Mouse (Mus musculus): ENCODE data around the gene Kif6. TPM values are rescaled to one million over a fixed set of nuclear protein-coding genes. Genes with fewer than 3 reads are reported as not detected.
A peak's percentile ranks its signal among the peaks of the same experiment; 100 is the strongest.

Kif6 gene
- polyA plus RNA-seq, 1 experiment from 2014 or later: 1.9 TPM

GRCm38 (mm10) chr17:49642336-49642735, 27.4 kb downstream of the Kif6 start:
- H3K4me3 ChIP-seq (ENCODE audit: control insufficient read depth in 1 of 2, insufficient read depth in 1 of 2, low read depth in 1 of 2, low read length in 2 of 2): no peak overlapping the region
- no peak for ATAC-seq (ENCODE audit: insufficient number of reproducible peaks, insufficient read depth, low FRiP score, low read depth)
- H3K4me1 ChIP-seq (ENCODE audit: control insufficient read depth in 2 of 2, insufficient read depth in 2 of 2, low read length in 2 of 2): peaks cover 6 to 7% of the 10 kb centered on the region in 2 experiments; a peak in 3 of 4 replicates
- H3K27me3 ChIP-seq (ENCODE audit: control insufficient read depth, insufficient read depth, low read length): no peaks in the 10 kb centered on the region
- peak overlapping the region in 1 of 2 experiments; percentile 8; a peak in 1 of 4 replicates for H3K27ac ChIP-seq (replicated peaks in 1 of 2; ENCODE audit: control insufficient read depth in 1 of 2, insufficient read depth in 1 of 2, low read depth in 2 of 2, low read length in 2 of 2)
- no peaks in the 10 kb centered on the region for H3K9me3 ChIP-seq (ENCODE audit: control insufficient read depth, low read length)
- no peak overlapping the region for H3K4me2 ChIP-seq (ENCODE audit: low read length)
- no peaks in the 10 kb centered on the region for H3K36me3 ChIP-seq (ENCODE audit: control insufficient read depth, insufficient read depth, low read length)
- WGBS: 54% methylated on average over 8 of the region's 8 CpGs
- no peak overlapping the region for H3K9ac ChIP-seq (ENCODE audit: low read length)

- Histone ChIP-seq H3K36me3 (ENCODE audit: control insufficient read depth, insufficient read depth, low read length) (no peaks in the 10 kb centered on the region), H3K27me3 (ENCODE audit: control insufficient read depth, insufficient read depth, low read length) (no peaks in the 10 kb centered on the region), H3K9me3 (ENCODE audit: control insufficient read depth, low read length) (no peaks in the 10 kb centered on the region), H3K4me3 (ENCODE audit: control insufficient read depth in 1 of 2, insufficient read depth in 1 of 2, low read depth in 1 of 2, low read length in 2 of 2) (no peak overlapping the region), H3K4me1 (ENCODE audit: control insufficient read depth in 2 of 2, insufficient read depth in 2 of 2, low read length in 2 of 2) (peaks cover 6 to 7% of the 10 kb centered on the region in 2 experiments; a peak in 3 of 4 replicates), H3K27ac (replicated peaks in 1 of 2; ENCODE audit: control insufficient read depth in 1 of 2, insufficient read depth in 1 of 2, low read depth in 2 of 2, low read length in 2 of 2) (no peak overlapping the region), H3K4me2 (ENCODE audit: low read length) (no peak overlapping the region), H3K9ac (ENCODE audit: low read length) (no peak overlapping the region)
- ATAC-seq (ENCODE audit: insufficient number of reproducible peaks, insufficient read depth, low FRiP score, low read depth): no peak
- WGBS: 86% methylated on average over 11 of the region's 11 CpGs
Observed at GRCm38 (mm10) chr17:49642889-49643490, 28.1 kb downstream of the Kif6 start.

GRCm38 (mm10) chr17:49646267-49646666, 31.3 kb downstream of the Kif6 start:
- Histone ChIP-seq H3K4me2 (ENCODE audit: low read length) (no peak overlapping the region), H3K4me1 (ENCODE audit: control insufficient read depth in 2 of 2, insufficient read depth in 2 of 2, low read length in 2 of 2) (peaks cover 6 to 7% of the 10 kb centered on the region in 2 experiments; a peak in 3 of 4 replicates), H3K27me3 (ENCODE audit: control insufficient read depth, insufficient read depth, low read length) (no peaks in the 10 kb centered on the region), H3K9ac (ENCODE audit: low read length) (no peak overlapping the region), H3K27ac (replicated peaks in 1 of 2; ENCODE audit: control insufficient read depth in 1 of 2, insufficient read depth in 1 of 2, low read depth in 2 of 2, low read length in 2 of 2) (no peak overlapping the region), H3K9me3 (ENCODE audit: control insufficient read depth, low read length) (0 out of 2 replicates have a peak, but pooled peaks cover 3% of the 10 kb centered on the region), H3K36me3 (ENCODE audit: control insufficient read depth, insufficient read depth, low read length) (no peaks in the 10 kb centered on the region), H3K4me3 (ENCODE audit: control insufficient read depth in 1 of 2, insufficient read depth in 1 of 2, low read depth in 1 of 2, low read length in 2 of 2) (no peak overlapping the region)
- no peak for ATAC-seq (ENCODE audit: insufficient number of reproducible peaks, insufficient read depth, low FRiP score, low read depth)
- WGBS: 91% methylated on average over 5 of the region's 5 CpGs

- Histone ChIP-seq H3K27ac (replicated peaks in 1 of 2; ENCODE audit: control insufficient read depth in 1 of 2, insufficient read depth in 1 of 2, low read depth in 2 of 2, low read length in 2 of 2) (no peak overlapping the region), H3K4me2 (ENCODE audit: low read length) (no peak overlapping the region), H3K4me3 (ENCODE audit: control insufficient read depth in 1 of 2, insufficient read depth in 1 of 2, low read depth in 1 of 2, low read length in 2 of 2) (no peak overlapping the region), H3K36me3 (ENCODE audit: control insufficient read depth, insufficient read depth, low read length) (no peaks in the 10 kb centered on the region), H3K4me1 (ENCODE audit: control insufficient read depth in 2 of 2, insufficient read depth in 2 of 2, low read length in 2 of 2) (no peaks in the 10 kb centered on the region), H3K9ac (ENCODE audit: low read length) (no peak overlapping the region), H3K27me3 (ENCODE audit: control insufficient read depth, insufficient read depth, low read length) (no peaks in the 10 kb centered on the region), H3K9me3 (ENCODE audit: control insufficient read depth, low read length) (0 out of 2 replicates have a peak, but pooled peaks cover 3% of the 10 kb centered on the region)
- 65% methylated on average over 2 of the region's 2 CpGs for WGBS
- ATAC-seq (ENCODE audit: insufficient number of reproducible peaks, insufficient read depth, low FRiP score, low read depth): no peak
Observed at GRCm38 (mm10) chr17:49648970-49649369, 34.0 kb downstream of the Kif6 start.

- Histone ChIP-seq H3K4me1 (ENCODE audit: control insufficient read depth in 2 of 2, insufficient read depth in 2 of 2, low read length in 2 of 2) (no peaks in the 10 kb centered on the region), H3K36me3 (ENCODE audit: control insufficient read depth, insufficient read depth, low read length) (no peaks in the 10 kb centered on the region), H3K4me2 (ENCODE audit: low read length) (no peak overlapping the region), H3K9ac (ENCODE audit: low read length) (no peak overlapping the region), H3K27ac (replicated peaks in 1 of 2; ENCODE audit: control insufficient read depth in 1 of 2, insufficient read depth in 1 of 2, low read depth in 2 of 2, low read length in 2 of 2) (no peak overlapping the region), H3K9me3 (ENCODE audit: control insufficient read depth, low read length) (0 out of 2 replicates have a peak, but pooled peaks cover 3% of the 10 kb centered on the region), H3K4me3 (ENCODE audit: control insufficient read depth in 1 of 2, insufficient read depth in 1 of 2, low read depth in 1 of 2, low read length in 2 of 2) (no peak overlapping the region), H3K27me3 (ENCODE audit: control insufficient read depth, insufficient read depth, low read length) (no peaks in the 10 kb centered on the region)
- WGBS: 87% methylated on average over 7 of the region's 7 CpGs
- no peak for ATAC-seq (ENCODE audit: insufficient number of reproducible peaks, insufficient read depth, low FRiP score, low read depth)
Observed at GRCm38 (mm10) chr17:49649394-49649793, 34.5 kb downstream of the Kif6 start.

- no peaks in the 10 kb centered on the region for H3K36me3 ChIP-seq (ENCODE audit: control insufficient read depth, insufficient read depth, low read length)
- no peaks in the 10 kb centered on the region for H3K4me1 ChIP-seq (ENCODE audit: control insufficient read depth in 2 of 2, insufficient read depth in 2 of 2, low read length in 2 of 2)
- H3K9me3 ChIP-seq (ENCODE audit: control insufficient read depth, low read length): 0 out of 2 replicates have a peak, but pooled peaks cover 3% of the 10 kb centered on the region
- no peak overlapping the region for H3K4me3 ChIP-seq (ENCODE audit: control insufficient read depth in 1 of 2, insufficient read depth in 1 of 2, low read depth in 1 of 2, low read length in 2 of 2)
- no peak overlapping the region for H3K27ac ChIP-seq (replicated peaks in 1 of 2; ENCODE audit: control insufficient read depth in 1 of 2, insufficient read depth in 1 of 2, low read depth in 2 of 2, low read length in 2 of 2)
- 84% methylated on average over 4 of the region's 4 CpGs for WGBS
- H3K4me2 ChIP-seq (ENCODE audit: low read length): no peak overlapping the region
- H3K9ac ChIP-seq (ENCODE audit: low read length): no peak overlapping the region
- ATAC-seq (ENCODE audit: insufficient number of reproducible peaks, insufficient read depth, low FRiP score, low read depth): no peak
- no peaks in the 10 kb centered on the region for H3K27me3 ChIP-seq (ENCODE audit: control insufficient read depth, insufficient read depth, low read length)
Observed at GRCm38 (mm10) chr17:49650366-49650765, 35.4 kb downstream of the Kif6 start.

- no peaks in the 10 kb centered on the region for H3K4me1 ChIP-seq (ENCODE audit: control insufficient read depth in 2 of 2, insufficient read depth in 2 of 2, low read length in 2 of 2)
- no peaks in the 10 kb centered on the region for H3K36me3 ChIP-seq (ENCODE audit: control insufficient read depth, insufficient read depth, low read length)
- no peaks in the 10 kb centered on the region for H3K27me3 ChIP-seq (ENCODE audit: control insufficient read depth, insufficient read depth, low read length)
- H3K9ac ChIP-seq (ENCODE audit: low read length): no peak overlapping the region
- 0 out of 2 replicates have a peak, but pooled peaks cover 3% of the 10 kb centered on the region for H3K9me3 ChIP-seq (ENCODE audit: control insufficient read depth, low read length)
- H3K4me3 ChIP-seq (ENCODE audit: control insufficient read depth in 1 of 2, insufficient read depth in 1 of 2, low read depth in 1 of 2, low read length in 2 of 2): no peak overlapping the region
- ATAC-seq (ENCODE audit: insufficient number of reproducible peaks, insufficient read depth, low FRiP score, low read depth): no peak
- H3K4me2 ChIP-seq (ENCODE audit: low read length): no peak overlapping the region
- 50% methylated on average over 3 of the region's 3 CpGs for WGBS
- H3K27ac ChIP-seq (replicated peaks in 1 of 2; ENCODE audit: control insufficient read depth in 1 of 2, insufficient read depth in 1 of 2, low read depth in 2 of 2, low read length in 2 of 2): no peak overlapping the region
Observed at GRCm38 (mm10) chr17:49652357-49652756, 37.4 kb downstream of the Kif6 start.

GRCm38 (mm10) chr17:49652800-49653199, 37.9 kb downstream of the Kif6 start:
- Histone ChIP-seq H3K36me3 (ENCODE audit: control insufficient read depth, insufficient read depth, low read length) (no peaks in the 10 kb centered on the region), H3K4me1 (ENCODE audit: control insufficient read depth in 2 of 2, insufficient read depth in 2 of 2, low read length in 2 of 2) (no peaks in the 10 kb centered on the region), H3K9me3 (ENCODE audit: control insufficient read depth, low read length) (0 out of 2 replicates have a peak, but pooled peaks cover 3% of the 10 kb centered on the region), H3K27ac (replicated peaks in 1 of 2; ENCODE audit: control insufficient read depth in 1 of 2, insufficient read depth in 1 of 2, low read depth in 2 of 2, low read length in 2 of 2) (no peak overlapping the region), H3K4me2 (ENCODE audit: low read length) (no peak overlapping the region), H3K9ac (ENCODE audit: low read length) (no peak overlapping the region), H3K27me3 (ENCODE audit: control insufficient read depth, insufficient read depth, low read length) (no peaks in the 10 kb centered on the region), H3K4me3 (ENCODE audit: control insufficient read depth in 1 of 2, insufficient read depth in 1 of 2, low read depth in 1 of 2, low read length in 2 of 2) (no peak overlapping the region)
- WGBS: 75% methylated on average over 5 of the region's 5 CpGs
- no peak for ATAC-seq (ENCODE audit: insufficient number of reproducible peaks, insufficient read depth, low FRiP score, low read depth)

Data from heart, embryonic 14.5 days (tissue).